In genomic region chr11:114165656-114166362, GRCm38 (mm10) we compare ENCODE assay signal across 9 mouse cellular contexts.
A peak's percentile ranks its signal among the peaks of the same experiment; 100 is the strongest.
DNase-seq lines count a peak whose midpoint lies in the region; ATAC-seq and TF ChIP-seq lines count a peak whose summit lies in the region.
"Had no signal": no experiment of that assay in that cellular context is flagged by ENCODE, and none has a peak within 500 bp of the region (broad histone marks: within the 10 kb centered on the region; RNA-seq: fewer than 3 reads in every experiment).

No protein-coding gene starts in this region.

- peak overlapping the region; percentile 28; the same call in 1 of the 2 replicates for H3K9ac ChIP-seq in heart, embryonic 15.5 days
- peak overlapping the region; percentile 47 for H3K9ac ChIP-seq in ES-Bruce4 (ENCODE audit: low read depth, poor library complexity, severe bottlenecking)
- H3K9ac ChIP-seq in forebrain, embryonic 13.5 days: 0 out of 2 replicates have a peak overlapping the region, but pooled peaks have one; percentile 10

- H3K4me3 ChIP-seq in heart, embryonic 15.5 days: peak overlapping the region; percentile 27
- no peak overlapping the region; the same call in 1 of the 2 replicates for H3K4me3 ChIP-seq in ES-Bruce4 (ENCODE audit: low read depth, low read length)
- H3K4me3 ChIP-seq in forebrain, embryonic 13.5 days: no peak overlapping the region
- H3K4me3 ChIP-seq: megakaryocyte, embryonic 14.5 days had no signal

- H3K27me3 ChIP-seq in heart, embryonic 15.5 days: no peaks in the 10 kb centered on the region
- no peaks in the 10 kb centered on the region for H3K27me3 ChIP-seq in ES-Bruce4 (ENCODE audit: control insufficient read depth, insufficient read depth, low read length, poor library complexity, severe bottlenecking)
- H3K27me3 ChIP-seq in forebrain, embryonic 13.5 days: peaks cover 30% of the 10 kb centered on the region

- no peaks in the 10 kb centered on the region for H3K36me3 ChIP-seq in heart, embryonic 15.5 days
- H3K36me3 ChIP-seq in ES-Bruce4 (ENCODE audit: control insufficient read depth, insufficient read depth, low read length, poor library complexity, severe bottlenecking): no peaks in the 10 kb centered on the region
- H3K36me3 ChIP-seq in forebrain, embryonic 13.5 days (ENCODE audit: poor library complexity, severe bottlenecking): no peaks in the 10 kb centered on the region

- TF ChIP-seq EP300 in ES-Bruce4 (IDR thresholded peaks at IDR 0.05; ENCODE audit: insufficient read depth, low read depth, low read length): no peak

- H3K4me2 ChIP-seq in heart, embryonic 15.5 days: peak overlapping the region; percentile 60
- H3K4me2 ChIP-seq in forebrain, embryonic 13.5 days: peak overlapping the region; percentile 34

- WGBS in heart, embryonic 15.5 days: 14% methylated on average over 23 of the region's 23 CpGs
- WGBS in forebrain, embryonic 13.5 days: 38% methylated on average over 23 of the region's 23 CpGs

- DNase-seq in heart, adult 8-10 months (ENCODE audit: low spot score): no peak
- DNase-seq in lung, postnatal 4 days: peak; percentile 15 to 53
- no peak for DNase-seq in right cerebral cortex, adult 18-20 months
- DNase-seq in thymus, adult 18-20 months: no peak

- H3K27ac ChIP-seq in heart, embryonic 15.5 days: peak overlapping the region; percentile 66
- H3K27ac ChIP-seq in ES-Bruce4 (ENCODE audit: insufficient read depth, low read length): no peak overlapping the region
- H3K27ac ChIP-seq in forebrain, embryonic 13.5 days: no peak overlapping the region

- no peak for TF ChIP-seq CTCF in ES-Bruce4 (IDR thresholded peaks at IDR 0.05; ENCODE audit: low read depth, low read length)

- ATAC-seq in heart, embryonic 15.5 days (replicated peaks; ENCODE audit: insufficient number of reproducible peaks, insufficient read depth, low FRiP score, low read depth): peak; percentile 50
- ATAC-seq in forebrain, embryonic 13.5 days: no peak
- no peak for ATAC-seq in erythroblast, adult 5-6 weeks (replicated peaks; ENCODE audit: low FRiP score, poor library complexity, severe bottlenecking)

- H3K9me3 ChIP-seq in heart, embryonic 15.5 days (replicated peaks): no peaks in the 10 kb centered on the region
- no peaks in the 10 kb centered on the region for H3K9me3 ChIP-seq in ES-Bruce4 (replicated peaks; ENCODE audit: control insufficient read depth, insufficient read depth, low read length, poor library complexity, severe bottlenecking)
- no peaks in the 10 kb centered on the region; the same call in 1 of the 2 replicates for H3K9me3 ChIP-seq in forebrain, embryonic 13.5 days (replicated peaks)

- H3K4me1 ChIP-seq in heart, embryonic 15.5 days (replicated peaks): peaks cover 16% of the 10 kb centered on the region
- H3K4me1 ChIP-seq in ES-Bruce4 (ENCODE audit: control insufficient read depth, insufficient read depth, low read length): no peaks in the 10 kb centered on the region
- H3K4me1 ChIP-seq in forebrain, embryonic 13.5 days: 0 out of 2 replicates have a peak, but pooled peaks cover 4% of the 10 kb centered on the region
- H3K4me1 ChIP-seq: megakaryocyte, embryonic 14.5 days had no signal

- TF ChIP-seq POLR2A in ES-Bruce4 (IDR thresholded peaks at IDR 0.05; ENCODE audit: insufficient read depth, low read length): no peak

Comparison
In these comparisons a context has a peak if more than half of its experiments do, and no peak if none do; other contexts are left out.
1. DNase-seq: peak in lung, postnatal 4 days (2 of 2); none in heart, adult 8-10 months (single experiment), right cerebral cortex, adult 18-20 months (single experiment) and thymus, adult 18-20 months (0 of 2).
2. Peak in every context shown above with its lines, with median percentiles within 50 percentile points of each other: H3K9ac ChIP-seq.